Mouse (Mus musculus) limb, embryonic 14.5 days (tissue): ENCODE measurements at regions not wholly inside any gene's neighbourhood (a gene's known extent, or its start where the extent isn't known, plus 50 kb on each side); places are given as distances from the start of the nearest gene placed in this dataset.
A peak's percentile ranks its signal among the peaks of the same experiment; 100 is the strongest.

ENCODE experiments used
- ATAC-seq: fragments of 200-750 bp; cut with Nextera tagmentation; 2 replicates; pipeline ENCODE4 v1.8.0; 2017; ENCODE audit warnings: low read depth, moderate number of reproducible peaks, moderate TSS enrichment; ENCODE audit not compliant: low FRiP score
- DNase-seq: peaks from one replicate; pipeline ENCODE4 v3.0.0-alpha.2; 2015; ENCODE audit warnings: low spot score
- H3K27ac ChIP-seq: fragments of 300-500 bp; sonication (generic); replicated peaks from 2 replicates; pipeline ENCODE4 v1.5.1; 2014; ENCODE audit warnings: low read depth, mild to moderate bottlenecking, low read length, moderate library complexity, mixed read lengths
- H3K27me3 ChIP-seq: fragments of 300-500 bp; sonication (generic); 2 replicates; pipeline ENCODE4 v1.6.1; 2014; ENCODE audit warnings: low read length, mixed read lengths; ENCODE audit not compliant: control insufficient read depth, insufficient read depth
- H3K36me3 ChIP-seq: fragments of 300-500 bp; sonication (generic); 2 replicates; pipeline ENCODE4 v1.6.1; 2014; ENCODE audit warnings: mild to moderate bottlenecking, low read length, moderate library complexity, mixed read lengths; ENCODE audit not compliant: control insufficient read depth, insufficient read depth
- H3K4me1 ChIP-seq: fragments of 300-500 bp; sonication (generic); 2 replicates; pipeline ENCODE4 v1.6.1; 2014; ENCODE audit warnings: antibody characterized with exemption, low read length, mixed read lengths; ENCODE audit not compliant: control insufficient read depth, insufficient read depth
- H3K4me2 ChIP-seq: fragments of 300-500 bp; sonication (generic); replicated peaks from 2 replicates; pipeline ENCODE4 v1.6.1; 2014; ENCODE audit warnings: low read depth, mild to moderate bottlenecking, low read length, moderate library complexity; ENCODE audit not compliant: severe bottlenecking
- H3K4me3 ChIP-seq: fragments of 300-500 bp; sonication (generic); replicated peaks from 2 replicates; pipeline ENCODE4 v1.5.1; 2014; ENCODE audit warnings: low read length
- H3K9ac ChIP-seq: fragments of 300-500 bp; sonication (generic); 2 replicates; pipeline ENCODE4 v1.6.1; 2014; ENCODE audit warnings: mild to moderate bottlenecking, low read depth, low read length, moderate library complexity; ENCODE audit not compliant: severe bottlenecking
- H3K9me3 ChIP-seq: fragments of 300-500 bp; sonication (generic); 2 replicates; pipeline ENCODE4 v1.6.1; 2016; ENCODE audit warnings: low read length; ENCODE audit not compliant: control insufficient read depth
- POLR2A ChIP-seq: fragments of 200-500 bp; IDR thresholded peaks from 2 replicates; pipeline ENCODE4 v1.8.0; 2012; ENCODE audit warnings: inconsistent platforms, mild to moderate bottlenecking, moderate library complexity, borderline replicate concordance; ENCODE audit not compliant: insufficient read depth, insufficient read length; ENCODE audit errors: extremely low read depth
- WGBS: fragments of 180-500 bp; shearing (Covaris S2); extraction: QIAGEN DNeasy Blood & Tissue Kit; methylation state at CpG from one replicate; pipeline ENCODE4 v1.1.7; 2014; 5-methylcytosine and 5-hydroxymethylcytosine counted together

GRCm38 (mm10) chr14:67144461-67144985 lies 1135.5 kb upstream of the Gulo start:
- Histone ChIP-seq H3K4me2 (no peak overlapping the region), H3K9ac (no peak overlapping the region), H3K27ac (no peak overlapping the region), H3K4me3 (no peak overlapping the region), H3K27me3 (no peaks in the 10 kb centered on the region), H3K9me3 (no peaks in the 10 kb centered on the region), H3K4me1 (peaks cover 29% of the 10 kb centered on the region), H3K36me3 (no peaks in the 10 kb centered on the region)
- no peak for TF ChIP-seq POLR2A
- 61% methylated on average over 4 of the region's 4 CpGs for WGBS
- no peak for ATAC-seq
- DNase-seq, result no peak

- ATAC-seq (no peak), DNase-seq (no peak)
- Histone ChIP-seq H3K9me3 (no peaks in the 10 kb centered on the region), H3K4me3 (no peak overlapping the region), H3K4me2 (no peak overlapping the region), H3K27ac (no peak overlapping the region), H3K27me3 (no peaks in the 10 kb centered on the region), H3K9ac (no peak overlapping the region), H3K36me3 (no peaks in the 10 kb centered on the region), H3K4me1 (peaks cover 29% of the 10 kb centered on the region)
- 65% methylated on average over 6 of the region's 6 CpGs for WGBS
- TF ChIP-seq POLR2A, result no peak
Observed at GRCm38 (mm10) chr14:67143826-67144225, 1134.8 kb upstream of the Gulo start.

- TF ChIP-seq POLR2A, result no peak
- Histone ChIP-seq H3K36me3 (no peaks in the 10 kb centered on the region), H3K4me1 (peaks cover 29% of the 10 kb centered on the region), H3K4me2 (no peak overlapping the region), H3K9me3 (no peaks in the 10 kb centered on the region), H3K27ac (no peak overlapping the region; the same call in 1 of the 2 replicates), H3K9ac (no peak overlapping the region), H3K27me3 (no peaks in the 10 kb centered on the region), H3K4me3 (no peak overlapping the region)
- WGBS, result 76% methylated on average over 6 of the region's 6 CpGs
- DNase-seq (no peak), ATAC-seq (no peak)
Observed at GRCm38 (mm10) chr14:67142556-67143250, 1133.7 kb upstream of the Gulo start.

- DNase-seq, result no peak
- H3K27me3 ChIP-seq, result no peaks in the 10 kb centered on the region
- no peaks in the 10 kb centered on the region for H3K36me3 ChIP-seq
- no peaks in the 10 kb centered on the region for H3K9me3 ChIP-seq
- H3K9ac ChIP-seq, result peak overlapping the region; percentile 31; the same call in 1 of the 2 replicates
- H3K4me3 ChIP-seq, result no peak overlapping the region
- H3K4me1 ChIP-seq, result peaks cover 29% of the 10 kb centered on the region
- 19% methylated on average over 15 of the region's 15 CpGs for WGBS
- H3K4me2 ChIP-seq, result peak overlapping the region; percentile 25; the same call in 1 of the 2 replicates
- TF ChIP-seq POLR2A, result no peak
- 0 out of 2 replicates have a peak, but pooled peaks have one; percentile 19 for ATAC-seq
- H3K27ac ChIP-seq, result no peak overlapping the region; the same call in none of the 2 replicates
Observed at GRCm38 (mm10) chr14:67141581-67142441, 1132.8 kb upstream of the Gulo start.

GRCm38 (mm10) chr14:67141151-67141550 lies 1132.1 kb upstream of the Gulo start:
- TF ChIP-seq POLR2A, result no peak

More at GRCm38 (mm10) chr14:67141151-67141550, 1132.1 kb upstream of the Gulo start:
- no peaks in the 10 kb centered on the region for H3K9me3 ChIP-seq
- 68% methylated on average over 7 of the region's 7 CpGs for WGBS
- no peak for ATAC-seq
- H3K4me1 ChIP-seq, result peaks cover 29% of the 10 kb centered on the region
- H3K4me3 ChIP-seq, result no peak overlapping the region
- H3K4me2 ChIP-seq, result peak overlapping the region; percentile 25; the same call in 1 of the 2 replicates
- no peak for DNase-seq
- H3K27ac ChIP-seq, result no peak overlapping the region
- H3K9ac ChIP-seq, result no peak overlapping the region
- no peaks in the 10 kb centered on the region for H3K36me3 ChIP-seq
- no peaks in the 10 kb centered on the region for H3K27me3 ChIP-seq
